Mouse (Mus musculus): ENCODE data around the gene Armc2. TPM values are rescaled to one million over a fixed set of nuclear protein-coding genes. Genes with fewer than 3 reads are reported as not detected.
"Not testable (repeated sequence)": the region's sequence is repeated elsewhere in the genome, so short reads cannot be mapped to it uniquely, and the experiment has no call there.

Armc2 gene
- total RNA-seq, 2 experiments from 2014 or later: 1.2 to 1.6 TPM

- DNase-seq: no peak
These were observed 50.2 kb downstream of the Armc2 start for GRCm38 (mm10) chr10:41967915-41968635.

GRCm38 (mm10) chr10:41962725-41963124 is 55.5 kb downstream of the Armc2 start:
- DNase-seq: no peak

GRCm38 (mm10) chr10:41959808-41960207 is 58.4 kb downstream of the Armc2 start:
- DNase-seq: peak; percentile 30

- no peak for DNase-seq
These were observed 59.5 kb downstream of the Armc2 start for GRCm38 (mm10) chr10:41958677-41959274.

- no peak for DNase-seq
These were observed 60.6 kb downstream of the Armc2 start for GRCm38 (mm10) chr10:41957421-41958225.

GRCm38 (mm10) chr10:41953528-41953864 is 64.7 kb downstream of the Armc2 start:
- DNase-seq: no peak

GRCm38 (mm10) chr10:41952850-41953527 is 65.3 kb downstream of the Armc2 start:
- DNase-seq: no peak

GRCm38 (mm10) chr10:41952354-41952753 is 65.9 kb downstream of the Armc2 start:
- not testable (repeated sequence) for DNase-seq

- no peak for DNase-seq
These were observed 79.2 kb downstream of the Armc2 start for GRCm38 (mm10) chr10:41939090-41939489.

- no peak for DNase-seq
These were observed 81.1 kb downstream of the Armc2 start for GRCm38 (mm10) chr10:41937176-41937575.

GRCm38 (mm10) chr10:41936100-41936499 is 82.1 kb downstream of the Armc2 start:
- DNase-seq: peak; percentile 28

GRCm38 (mm10) chr10:41935476-41935829 is 82.8 kb downstream of the Armc2 start:
- DNase-seq: no peak

GRCm38 (mm10) chr10:41934633-41935475 is 83.4 kb downstream of the Armc2 start:
- DNase-seq: peak; percentile 93

GRCm38 (mm10) chr10:41933536-41933935 is 84.7 kb downstream of the Armc2 start:
- DNase-seq: peak; percentile 76

GRCm38 (mm10) chr10:41932943-41933342 is 85.3 kb downstream of the Armc2 start:
- no peak for DNase-seq

- DNase-seq: no peak
These were observed 86.3 kb downstream of the Armc2 start for GRCm38 (mm10) chr10:41931962-41932361.

- no peak for DNase-seq
These were observed 87.3 kb downstream of the Armc2 start for GRCm38 (mm10) chr10:41930966-41931365.

GRCm38 (mm10) chr10:41926726-41927125 is 91.5 kb downstream of the Armc2 start:
- DNase-seq: no peak

GRCm38 (mm10) chr10:41912290-41912994 is 105.8 kb downstream of the Armc2 start:
- DNase-seq: no peak

- DNase-seq: no peak
These were observed 109.3 kb downstream of the Armc2 start for GRCm38 (mm10) chr10:41908899-41909298.

- no peak for DNase-seq
These were observed 110.3 kb downstream of the Armc2 start for GRCm38 (mm10) chr10:41907950-41908349.
